Comparison of ENCODE assay signal across 8 mouse cellular contexts in the genomic region with DNA sequence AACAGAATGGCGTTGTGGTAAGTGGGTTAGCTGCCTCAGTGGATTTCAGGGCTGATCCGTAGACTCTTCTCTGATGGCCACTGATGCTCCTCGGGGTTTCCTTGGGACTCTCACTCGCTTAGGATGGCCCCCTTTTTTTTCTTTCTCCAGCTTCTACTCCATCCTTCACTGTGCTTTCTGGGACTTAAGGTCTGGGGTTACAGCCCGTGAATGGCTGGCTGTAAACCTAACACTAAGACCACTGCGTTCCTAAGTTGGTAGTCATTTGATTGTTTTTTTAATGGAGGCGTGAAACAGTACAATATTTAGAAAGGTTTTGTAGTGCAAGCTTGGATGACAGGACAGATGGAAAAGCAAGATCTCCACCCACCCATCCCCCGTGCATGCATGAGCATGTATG. TPM values are rescaled to one million over a fixed set of nuclear protein-coding genes. Genes with fewer than 3 reads are reported as not detected.
DNase-seq lines count a peak whose midpoint lies in the region; ATAC-seq lines count a peak whose summit lies in the region.

No protein-coding gene starts in this region.

- H3K4me3 ChIP-seq in heart, embryonic 11.5 days (ENCODE audit: low read depth, low read length) = peak overlapping the region; percentile 81
- H3K4me3 ChIP-seq in hindbrain, embryonic 10.5 days = peak overlapping the region; percentile 69
- peak overlapping the region; percentile 89 for H3K4me3 ChIP-seq in midbrain, embryonic 12.5 days

- no peak for ATAC-seq in heart, embryonic 11.5 days (replicated peaks; ENCODE audit: insufficient number of reproducible peaks, low FRiP score, low TSS enrichment)
- no peak for ATAC-seq in midbrain, embryonic 12.5 days (ENCODE audit: low FRiP score, low read depth)

- peak overlapping the region; percentile 84 for H3K4me2 ChIP-seq in heart, embryonic 11.5 days
- peak overlapping the region; percentile 81 for H3K4me2 ChIP-seq in midbrain, embryonic 12.5 days (replicated peaks)

- H3K27me3 ChIP-seq in heart, embryonic 11.5 days (ENCODE audit: control insufficient read depth, insufficient read depth, low read length) = no peaks in the 10 kb centered on the region
- peaks cover 5% of the 10 kb centered on the region; the same call in 1 of the 2 replicates for H3K27me3 ChIP-seq in hindbrain, embryonic 10.5 days (ENCODE audit: insufficient read depth, poor library complexity, severe bottlenecking)
- peaks cover 5% of the 10 kb centered on the region for H3K27me3 ChIP-seq in midbrain, embryonic 12.5 days

- H3K27ac ChIP-seq in heart, embryonic 11.5 days (ENCODE audit: low read depth, low read length) = peak overlapping the region; percentile 68; the same call in 1 of the 2 replicates
- H3K27ac ChIP-seq in hindbrain, embryonic 10.5 days = peak overlapping the region; percentile 86
- H3K27ac ChIP-seq in midbrain, embryonic 12.5 days (replicated peaks) = peak overlapping the region; percentile 75; the same call in 1 of the 2 replicates

- WGBS in heart, embryonic 11.5 days (ENCODE audit: insufficient replicate concordance) = 31% methylated on average over 8 of the region's 8 CpGs
- 36% methylated on average over 8 of the region's 8 CpGs for WGBS in hindbrain, embryonic 10.5 days
- WGBS in midbrain, embryonic 12.5 days = 28% methylated on average over 8 of the region's 8 CpGs

- H3K9ac ChIP-seq in heart, embryonic 11.5 days (ENCODE audit: low read depth, low read length) = peak overlapping the region; percentile 68
- H3K9ac ChIP-seq in midbrain, embryonic 12.5 days (replicated peaks) = peak overlapping the region; percentile 60; the same call in 1 of the 2 replicates

- no peaks in the 10 kb centered on the region for H3K9me3 ChIP-seq in heart, embryonic 11.5 days (replicated peaks; ENCODE audit: control insufficient read depth, low read length)
- H3K9me3 ChIP-seq in hindbrain, embryonic 10.5 days = no peaks in the 10 kb centered on the region
- H3K9me3 ChIP-seq in midbrain, embryonic 12.5 days = no peaks in the 10 kb centered on the region

- no peak for DNase-seq in heart, postnatal 4 days
- peak; percentile 1 for DNase-seq in Muller cell, postnatal 12 days (ENCODE audit: inconsistent ontology term)
- DNase-seq in hindbrain, embryonic 10.5 days (ENCODE audit: low spot score) = no peak
- DNase-seq in thymus, postnatal 36 days = no peak
- DNase-seq in frontal cortex, postnatal 36 days (ENCODE audit: low spot score in 2 of 2) = no peak
- no peak for DNase-seq in T-cell, adult 2 months (ENCODE audit: low spot score)

- H3K4me1 ChIP-seq in heart, embryonic 11.5 days (ENCODE audit: control insufficient read depth, insufficient read depth, low read length) = peaks cover 9% of the 10 kb centered on the region; the same call in 1 of the 2 replicates
- peaks cover 23% of the 10 kb centered on the region for H3K4me1 ChIP-seq in hindbrain, embryonic 10.5 days (replicated peaks)
- peaks cover 14% of the 10 kb centered on the region for H3K4me1 ChIP-seq in midbrain, embryonic 12.5 days

- no peaks in the 10 kb centered on the region for H3K36me3 ChIP-seq in heart, embryonic 11.5 days (ENCODE audit: control insufficient read depth, insufficient read depth, low read length)
- H3K36me3 ChIP-seq in hindbrain, embryonic 10.5 days = 0 out of 2 replicates have a peak, but pooled peaks cover 7% of the 10 kb centered on the region
- no peaks in the 10 kb centered on the region for H3K36me3 ChIP-seq in midbrain, embryonic 12.5 days

RNA-seq across cellular contexts. Expression of gene Rcl1, which starts 0.9 kb away (rescaled TPM):
- polyA plus RNA-seq in heart, embryonic 11.5 days (2014; fragmentation: Nextera tagmentation; extraction: Ambion mirVana) = 26.4 and 27.8 TPM in 2 replicates
- total RNA-seq in heart, postnatal 4 days (2021) = 1 to 10 TPM; 7.5 to 7.7 TPM
- 57.5 and 70.4 TPM in 2 replicates for polyA plus RNA-seq in hindbrain, embryonic 10.5 days (2016; fragmentation: Nextera tagmentation; extraction: Ambion mirVana)
- polyA plus RNA-seq in midbrain, embryonic 12.5 days (2016; fragmentation: Nextera tagmentation; extraction: Ambion mirVana) = 35.3 and 41.0 TPM in 2 replicates

RNA-seq across cellular contexts. Expression of gene Ak3, which starts 52.5 kb away (rescaled TPM):
- 72.5 and 74.4 TPM in 2 replicates for polyA plus RNA-seq in heart, embryonic 11.5 days (2014; fragmentation: Nextera tagmentation; extraction: Ambion mirVana)
- 10 to 100 TPM; 73.8 to 77.5 TPM for total RNA-seq in heart, postnatal 4 days (2021)
- polyA plus RNA-seq in hindbrain, embryonic 10.5 days (2016; fragmentation: Nextera tagmentation; extraction: Ambion mirVana) = 65.4 and 72.9 TPM in 2 replicates
- 77.2 and 78.0 TPM in 2 replicates for polyA plus RNA-seq in midbrain, embryonic 12.5 days (2016; fragmentation: Nextera tagmentation; extraction: Ambion mirVana)
